Mouse (Mus musculus) heart, adult 2 months (tissue): ENCODE measurements around the gene Tubb2a. TPM values are rescaled to one million over a fixed set of nuclear protein-coding genes. Genes with fewer than 3 reads are reported as not detected.

Source experiments
- DNase-seq, 2 experiments: peaks; one replicate each; pipeline ENCODE4 v3.0.0; 2021
- H3K27ac ChIP-seq: fragments of 200-600 bp; 2 replicates; pipeline ENCODE4 v1.8.1; 2022
- H3K27me3 ChIP-seq: fragments of 200-500 bp; 2 replicates; pipeline ENCODE4 v1.6.1; 2012; ENCODE audit warnings: mild to moderate bottlenecking, low read length, inconsistent platforms, mixed read lengths; ENCODE audit not compliant: control insufficient read depth, insufficient read depth
- H3K36me3 ChIP-seq: fragments of 200-500 bp; 2 replicates; pipeline ENCODE4 v1.6.1; 2012; ENCODE audit warnings: low read length, inconsistent platforms; ENCODE audit not compliant: control insufficient read depth, insufficient read depth
- H3K4me1 ChIP-seq: fragments of 200-500 bp; 2 replicates; pipeline ENCODE4 v1.6.1; 2011; ENCODE audit warnings: low read length; ENCODE audit not compliant: control insufficient read depth, insufficient read depth
- H3K4me3 ChIP-seq: fragments of 200-600 bp; 2 replicates; pipeline ENCODE4 v1.8.1; 2022
- H3K79me2 ChIP-seq: fragments of 200-500 bp; replicated peaks from 2 replicates; pipeline ENCODE4 v1.6.1; 2012; ENCODE audit warnings: mild to moderate bottlenecking, inconsistent platforms, low read length, moderate library complexity, mixed read lengths; ENCODE audit not compliant: control insufficient read depth, insufficient read depth
- H3K9ac ChIP-seq: fragments of 200-500 bp; 2 replicates; pipeline ENCODE4 v1.6.1; 2012; ENCODE audit warnings: low read depth, mild to moderate bottlenecking, control low read depth, inconsistent platforms, low read length, mixed read lengths
- CTCF ChIP-seq: fragments of 200-600 bp; IDR thresholded peaks from 2 replicates; pipeline ENCODE4 v1.8.1; 2022; ENCODE audit warnings: antibody characterized with exemption, mild to moderate bottlenecking, moderate library complexity
- EP300 ChIP-seq: fragments of 200-500 bp; IDR thresholded peaks from 2 replicates; pipeline ENCODE4 v1.6.1; 2011; ENCODE audit warnings: low read depth, low read length, control low read depth; ENCODE audit not compliant: insufficient read depth
- POLR2A ChIP-seq: fragments of 200-500 bp; IDR thresholded peaks from 2 replicates; pipeline ENCODE4 v1.6.1; 2011; ENCODE audit warnings: mild to moderate bottlenecking, low read depth, low read length, control low read depth; ENCODE audit not compliant: insufficient read depth
- WGBS: fragments of 180-500 bp; shearing (Covaris S2); methylation state at CpG from one replicate; pipeline ENCODE4 v1.1.7; 2018; 5-methylcytosine and 5-hydroxymethylcytosine counted together
- intact Hi-C: fragments of 180-260 bp; cut with DNase I; formaldehyde crosslinking; loops from one replicate; pipeline ENCODE4 v1.15.1; 2025
- polyA plus RNA-seq: library from polyadenylated mRNA; depleted of rRNA; stranded (reverse); fragments of >200 nt; gene quantifications from 2 replicates; pipeline ENCODE4 v1.2.3, GENCODE M21; 2012
- total RNA-seq, 2 experiments: library from RNA; stranded (reverse); gene quantifications; 2 replicates each; pipeline ENCODE4 v1.2.3; 2021

The Tubb2a gene
- total and polyA plus RNA-seq, 3 experiments: 42.9 to 95.2 (median 64.1) TPM

- 63% methylated on average over 3 of the region's 3 CpGs for WGBS
- H3K79me2 ChIP-seq: no peaks in the 10 kb centered on the region
Measured at GRCm38 (mm10) chr13:34100733-34101132, 22.9 kb upstream of the Tubb2a start.

GRCm38 (mm10) chr13:34097086-34097485 is 19.3 kb upstream of the Tubb2a start:
- peak overlapping the region; percentile 82 for H3K27ac ChIP-seq
- H3K9ac ChIP-seq: no peak overlapping the region
- H3K36me3 ChIP-seq: peaks cover 6% of the 10 kb centered on the region
- DNase-seq: no peak
- H3K4me3 ChIP-seq: no peak overlapping the region
- intact Hi-C loops: no loop called here
- no peaks in the 10 kb centered on the region for H3K27me3 ChIP-seq
- H3K79me2 ChIP-seq: no peaks in the 10 kb centered on the region
- 58% methylated on average over 3 of the region's 3 CpGs for WGBS
- peaks cover 21% of the 10 kb centered on the region for H3K4me1 ChIP-seq
- TF ChIP-seq EP300 (no peak), POLR2A (no peak), CTCF (no peak)

More at GRCm38 (mm10) chr13:34100733-34101132, 22.9 kb upstream of the Tubb2a start:
- Histone ChIP-seq H3K4me3 (no peak overlapping the region), H3K27me3 (no peaks in the 10 kb centered on the region), H3K9ac (no peak overlapping the region), H3K27ac (peak overlapping the region; percentile 64), H3K4me1 (peaks cover 16% of the 10 kb centered on the region), H3K36me3 (no peaks in the 10 kb centered on the region)
- no peak for TF ChIP-seq EP300
- no peak for TF ChIP-seq POLR2A
- no peak for TF ChIP-seq CTCF
- intact Hi-C loops: loop anchor here (2.0 kb wide), 1 partner anchor 48 kb away; no protein-coding TSS in a partner anchor
- no peak for DNase-seq

- 41% methylated on average over 4 of the region's 4 CpGs for WGBS
- Histone ChIP-seq H3K79me2 (no peaks in the 10 kb centered on the region), H3K4me1 (peaks cover 20% of the 10 kb centered on the region), H3K4me3 (no peak overlapping the region), H3K27me3 (no peaks in the 10 kb centered on the region), H3K9ac (no peak overlapping the region), H3K27ac (peak overlapping the region; percentile 82), H3K36me3 (peaks cover 6% of the 10 kb centered on the region)
- DNase-seq: peak in 1 of 2 experiments; percentile 49
- intact Hi-C loops: loop anchor here (1.0 kb wide), 1 partner anchor 12 kb away; no protein-coding TSS in a partner anchor
- TF ChIP-seq EP300: peak; percentile 83
- TF ChIP-seq POLR2A: peak; percentile 28; the same call in 1 of the 2 replicates
- no peak for TF ChIP-seq CTCF
Measured at GRCm38 (mm10) chr13:34096455-34096854, 18.6 kb upstream of the Tubb2a start.

- 33% methylated on average over 7 of the region's 7 CpGs for WGBS
Measured at GRCm38 (mm10) chr13:34095542-34096435, 18.0 kb upstream of the Tubb2a start.

GRCm38 (mm10) chr13:34089358-34089757 is 11.6 kb upstream of the Tubb2a start:
- no peaks in the 10 kb centered on the region for H3K27me3 ChIP-seq
- H3K36me3 ChIP-seq: peaks cover 2% of the 10 kb centered on the region
- 44% methylated on average over 3 of the region's 3 CpGs for WGBS
- no peaks in the 10 kb centered on the region for H3K79me2 ChIP-seq
- DNase-seq: no peak
- intact Hi-C loops: no loop called here
- TF ChIP-seq CTCF (no peak), POLR2A (no peak), EP300 (no peak)
- no peak overlapping the region for H3K27ac ChIP-seq
- H3K9ac ChIP-seq: no peak overlapping the region
- H3K4me1 ChIP-seq: peaks cover 12% of the 10 kb centered on the region
- H3K4me3 ChIP-seq: no peak overlapping the region

More at GRCm38 (mm10) chr13:34095542-34096435, 18.0 kb upstream of the Tubb2a start:
- intact Hi-C loops: loop anchor here (1.0 to 2.0 kb wide), 2 partner anchors 11 to 17 kb away; partner anchors contain the start of gene Tubb2a
- Histone ChIP-seq H3K27ac (peak overlapping the region; percentile 82), H3K79me2 (no peaks in the 10 kb centered on the region), H3K4me3 (peak overlapping the region; percentile 2), H3K9ac (no peak overlapping the region), H3K27me3 (no peaks in the 10 kb centered on the region), H3K4me1 (peaks cover 17% of the 10 kb centered on the region), H3K36me3 (peaks cover 6% of the 10 kb centered on the region)
- no peak for TF ChIP-seq POLR2A
- TF ChIP-seq CTCF: no peak
- TF ChIP-seq EP300: 0 out of 2 replicates have a peak, but pooled peaks have one; percentile 21
- DNase-seq: peak; percentile 54 to 56
